Mouse (Mus musculus) liver, embryonic 16.5 days (tissue): ENCODE data around the gene Dcun1d4. TPM values are rescaled to one million over a fixed set of nuclear protein-coding genes. Genes with fewer than 3 reads are reported as not detected.
"Not testable (repeated sequence)": the region's sequence is repeated elsewhere in the genome, so short reads cannot be mapped to it uniquely, and the experiment has no call there.

Experiments
- ATAC-seq: fragments of 200-750 bp; cut with Nextera tagmentation; 2 replicates; pipeline ENCODE4 v1.8.0; 2017; ENCODE audit warnings: low read depth, mild to moderate bottlenecking, moderate number of reproducible peaks, moderate library complexity
- H3K27ac ChIP-seq: fragments of 300-500 bp; sonication (generic); 2 replicates; pipeline ENCODE4 v1.5.1; 2014; ENCODE audit warnings: mild to moderate bottlenecking, low read length
- H3K27me3 ChIP-seq: fragments of 300-500 bp; sonication (generic); 2 replicates; pipeline ENCODE4 v1.6.1; 2014; ENCODE audit warnings: low read depth, low read length, mixed read lengths; ENCODE audit not compliant: control insufficient read depth, insufficient read depth
- H3K36me3 ChIP-seq: fragments of 300-500 bp; sonication (generic); 2 replicates; pipeline ENCODE4 v1.6.1; 2014; ENCODE audit warnings: mild to moderate bottlenecking; ENCODE audit not compliant: control insufficient read depth, insufficient read depth
- H3K4me1 ChIP-seq: fragments of 300-500 bp; sonication (generic); 2 replicates; pipeline ENCODE4 v1.6.1; 2014; ENCODE audit warnings: low read depth, low read length, mixed read lengths; ENCODE audit not compliant: control insufficient read depth
- H3K4me2 ChIP-seq: fragments of 300-500 bp; sonication (generic); 2 replicates; pipeline ENCODE4 v1.6.1; 2014; ENCODE audit warnings: low read depth, low read length, mixed read lengths
- H3K4me3 ChIP-seq: fragments of 300-500 bp; sonication (generic); 2 replicates; pipeline ENCODE4 v1.5.1; 2014; ENCODE audit warnings: low read depth, mild to moderate bottlenecking, low read length
- H3K9ac ChIP-seq: fragments of 300-500 bp; sonication (generic); 2 replicates; pipeline ENCODE4 v1.6.1; 2014; ENCODE audit warnings: low read depth, low read length
- H3K9me3 ChIP-seq: fragments of 300-500 bp; sonication (generic); replicated peaks from 2 replicates; pipeline ENCODE4 v1.6.1; 2016; ENCODE audit warnings: low read length; ENCODE audit not compliant: control insufficient read depth
- WGBS: fragments of 180-500 bp; shearing (Covaris S2); extraction: QIAGEN DNeasy Blood & Tissue Kit; methylation state at CpG from one replicate; pipeline ENCODE4 v1.1.7; 2014; ENCODE audit not compliant: insufficient replicate concordance; 5-methylcytosine and 5-hydroxymethylcytosine counted together
- polyA plus RNA-seq: library from polyadenylated mRNA; unstranded; fragments of >200 nt; fragmentation: Nextera tagmentation; extraction: Ambion mirVana; gene quantifications from 2 replicates; pipeline ENCODE4 v1.2.1, GENCODE M21; 2015

Gene Dcun1d4
- polyA plus RNA-seq, 1 experiment from 2014 or later = 2.5 TPM

- Histone ChIP-seq H3K9me3 (no peaks in the 10 kb centered on the region), H3K4me3 (no peak overlapping the region), H3K4me1 (no peaks in the 10 kb centered on the region), H3K27me3 (no peaks in the 10 kb centered on the region), H3K36me3 (no peaks in the 10 kb centered on the region), H3K9ac (no peak overlapping the region), H3K4me2 (no peak overlapping the region), H3K27ac (no peak overlapping the region)
- ATAC-seq = no peak
- 77% methylated on average over 6 of the region's 6 CpGs for WGBS
Observed at GRCm38 (mm10) chr5:73571395-73572156, 90.8 kb downstream of the Dcun1d4 start.

DNA sequence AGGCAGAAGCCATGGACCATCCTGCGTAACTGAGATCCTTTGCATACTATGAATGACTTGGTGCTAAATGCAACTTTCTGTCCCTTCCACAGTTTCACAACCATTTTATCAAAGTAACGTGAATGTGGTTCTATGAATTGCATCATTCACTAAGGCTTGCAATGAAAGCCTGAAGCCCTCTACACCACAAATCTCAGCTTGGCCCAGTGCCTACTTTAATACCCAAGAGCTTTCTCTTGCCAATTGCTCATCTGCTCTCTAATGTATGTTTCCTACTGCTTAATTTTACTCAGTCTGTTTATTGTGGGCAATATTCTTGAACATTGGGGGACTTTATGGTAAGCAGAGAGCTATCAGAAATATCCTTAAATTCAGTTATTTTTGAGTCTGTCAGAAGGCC lies 92.0 kb downstream of the Dcun1d4 start:
- no peak overlapping the region for H3K4me3 ChIP-seq
- WGBS = 67% methylated on average over 2 of the region's 2 CpGs
- no peaks in the 10 kb centered on the region for H3K36me3 ChIP-seq
- H3K4me1 ChIP-seq = no peaks in the 10 kb centered on the region
- H3K27me3 ChIP-seq = no peaks in the 10 kb centered on the region
- no peak for ATAC-seq
- no peak overlapping the region for H3K27ac ChIP-seq
- no peak overlapping the region for H3K4me2 ChIP-seq
- no peak overlapping the region for H3K9ac ChIP-seq
- H3K9me3 ChIP-seq = no peaks in the 10 kb centered on the region

DNA sequence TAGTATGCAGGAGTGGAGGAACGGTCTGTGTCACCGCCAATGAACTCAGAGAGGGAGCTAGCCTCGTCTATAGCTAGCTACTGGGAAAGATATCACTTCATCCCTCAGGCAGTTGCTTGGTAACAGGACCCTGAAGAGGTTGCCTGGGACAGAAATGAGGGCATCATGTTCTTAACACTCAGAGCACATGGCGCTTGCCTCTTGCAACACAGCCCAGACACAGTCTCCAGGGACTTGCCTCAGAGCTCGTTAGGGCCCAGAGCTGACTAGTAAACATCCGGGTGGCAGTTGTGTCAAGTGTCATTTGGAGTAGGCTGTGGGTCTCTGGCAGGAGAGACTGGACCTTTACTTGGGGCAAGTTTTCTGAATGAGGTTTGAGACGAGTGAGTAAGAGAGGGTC lies 93.0 kb downstream of the Dcun1d4 start:
- no peak for ATAC-seq
- 63% methylated on average over 7 of the region's 7 CpGs for WGBS
- no peak overlapping the region for H3K4me2 ChIP-seq
- H3K4me3 ChIP-seq = no peak overlapping the region
- no peaks in the 10 kb centered on the region for H3K9me3 ChIP-seq
- H3K36me3 ChIP-seq = no peaks in the 10 kb centered on the region
- no peaks in the 10 kb centered on the region for H3K4me1 ChIP-seq
- H3K27ac ChIP-seq = no peak overlapping the region
- H3K9ac ChIP-seq = no peak overlapping the region
- no peaks in the 10 kb centered on the region for H3K27me3 ChIP-seq

GRCm38 (mm10) chr5:73574616-73575015 lies 93.8 kb downstream of the Dcun1d4 start:
- Histone ChIP-seq H3K27me3 (no peaks in the 10 kb centered on the region), H3K9ac (no peak overlapping the region)
- WGBS = 73% methylated on average over 4 of the region's 4 CpGs

DNA sequence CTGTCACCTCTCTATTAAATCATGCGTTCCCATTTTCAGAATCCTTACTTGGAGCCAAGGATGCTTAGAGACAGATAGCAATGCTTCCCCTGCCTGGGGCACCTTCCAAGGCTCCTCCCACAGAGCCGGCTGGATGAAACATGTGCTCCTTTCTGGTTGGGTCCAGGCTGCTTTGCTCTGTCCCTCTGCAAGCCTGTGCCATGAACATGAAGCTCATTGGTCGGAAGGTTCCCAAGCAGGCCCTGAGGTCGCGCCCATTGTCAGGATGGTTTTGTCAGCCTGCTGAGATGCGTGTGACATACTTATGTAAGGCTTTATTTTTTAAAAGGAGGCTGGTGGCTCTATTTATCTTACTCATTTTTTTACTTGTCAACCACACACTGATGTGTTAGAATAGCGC lies 95.9 kb downstream of the Dcun1d4 start:
- ATAC-seq = no peak
- Histone ChIP-seq H3K36me3 (no peaks in the 10 kb centered on the region), H3K27me3 (no peaks in the 10 kb centered on the region), H3K4me3 (no peak overlapping the region), H3K9me3 (no peaks in the 10 kb centered on the region), H3K4me2 (no peak overlapping the region), H3K27ac (no peak overlapping the region), H3K9ac (no peak overlapping the region), H3K4me1 (no peaks in the 10 kb centered on the region)
- 63% methylated on average over 7 of the region's 7 CpGs for WGBS

More at GRCm38 (mm10) chr5:73574616-73575015, 93.8 kb downstream of the Dcun1d4 start:
- H3K9me3 ChIP-seq = no peaks in the 10 kb centered on the region
- no peak for ATAC-seq
- H3K4me3 ChIP-seq = no peak overlapping the region
- no peak overlapping the region for H3K4me2 ChIP-seq
- H3K4me1 ChIP-seq = no peaks in the 10 kb centered on the region
- no peak overlapping the region for H3K27ac ChIP-seq
- H3K36me3 ChIP-seq = no peaks in the 10 kb centered on the region

- no peaks in the 10 kb centered on the region for H3K4me1 ChIP-seq
- H3K9ac ChIP-seq = no peak overlapping the region
- no peak overlapping the region for H3K4me3 ChIP-seq
- no peaks in the 10 kb centered on the region for H3K27me3 ChIP-seq
- H3K36me3 ChIP-seq = no peaks in the 10 kb centered on the region
- H3K27ac ChIP-seq = no peak overlapping the region
- no peak for ATAC-seq
- no peak overlapping the region for H3K4me2 ChIP-seq
- H3K9me3 ChIP-seq = no peaks in the 10 kb centered on the region
- WGBS = 57% methylated on average over 3 of the region's 3 CpGs
Observed at GRCm38 (mm10) chr5:73578131-73578530, 97.3 kb downstream of the Dcun1d4 start.

- not testable (repeated sequence) for ATAC-seq
Observed at GRCm38 (mm10) chr5:73584011-73584410, 103.2 kb downstream of the Dcun1d4 start.

DNA sequence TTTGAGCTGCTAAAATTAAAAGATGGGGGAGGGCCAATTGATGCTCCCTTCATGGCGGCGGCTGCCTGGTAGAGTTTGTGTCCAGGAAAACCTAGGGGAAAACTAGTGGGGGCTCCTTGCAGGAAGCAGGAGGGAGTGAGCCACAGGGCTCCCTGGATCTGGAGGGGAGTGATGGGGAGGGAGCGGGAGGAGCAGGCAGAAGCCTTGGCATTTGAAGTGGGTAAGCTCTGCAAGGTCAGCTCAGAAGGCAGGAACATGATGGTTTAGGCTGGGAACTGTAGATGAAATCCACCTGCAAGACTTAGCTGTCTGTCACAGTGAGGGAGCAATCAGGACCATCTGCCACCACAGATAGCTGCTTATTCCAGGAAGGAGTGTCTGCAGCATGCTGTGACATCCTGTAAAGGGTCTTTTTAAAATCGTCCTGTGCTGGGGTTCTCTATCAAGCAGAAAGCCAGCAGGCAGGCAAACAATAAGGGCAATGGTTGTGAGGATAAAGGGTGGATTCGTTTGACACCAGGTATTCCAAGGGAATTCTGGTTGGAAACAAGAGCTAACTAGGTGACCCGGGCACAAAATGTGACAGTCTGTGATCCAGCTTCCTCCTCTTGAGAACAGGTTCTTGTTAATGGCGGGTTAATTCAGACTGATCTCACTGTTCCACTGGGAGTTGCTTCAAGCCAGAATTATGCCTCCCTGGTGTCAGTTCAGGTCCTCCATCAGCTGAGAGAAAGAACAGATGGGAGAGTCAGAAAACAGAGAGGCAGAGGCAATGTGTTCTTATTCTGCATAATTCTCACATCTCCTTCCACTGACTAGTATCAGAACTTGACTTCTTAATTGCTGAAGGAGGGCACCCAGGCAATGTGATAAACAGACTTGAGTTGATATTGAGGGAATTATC lies 104.7 kb downstream of the Dcun1d4 start:
- Histone ChIP-seq H3K4me1 (no peaks in the 10 kb centered on the region), H3K9me3 (no peaks in the 10 kb centered on the region)
- WGBS = 38% methylated on average over 7 of the region's 7 CpGs

More at GRCm38 (mm10) chr5:73584011-73584410, 103.2 kb downstream of the Dcun1d4 start:
- not testable (repeated sequence) for H3K36me3 ChIP-seq, H3K9me3 ChIP-seq, H3K27ac ChIP-seq, H3K4me2 ChIP-seq, H3K9ac ChIP-seq, H3K4me3 ChIP-seq, H3K27me3 ChIP-seq, H3K4me1 ChIP-seq
- WGBS = 54% methylated on average over 6 of the region's 6 CpGs

GRCm38 (mm10) chr5:73586597-73586996 lies 105.8 kb downstream of the Dcun1d4 start:
- Histone ChIP-seq H3K9me3 (no peaks in the 10 kb centered on the region), H3K27me3 (no peaks in the 10 kb centered on the region), H3K4me2 (no peak overlapping the region), H3K36me3 (no peaks in the 10 kb centered on the region), H3K27ac (no peak overlapping the region), H3K4me3 (no peak overlapping the region), H3K4me1 (no peaks in the 10 kb centered on the region), H3K9ac (no peak overlapping the region)
- no peak for ATAC-seq
- WGBS = 58% methylated on average over 4 of the region's 4 CpGs

More for the DNA sequence above, 104.7 kb downstream of the Dcun1d4 start:
- Histone ChIP-seq H3K27me3 (no peaks in the 10 kb centered on the region), H3K27ac (no peak overlapping the region), H3K4me2 (no peak overlapping the region), H3K4me3 (no peak overlapping the region), H3K9ac (no peak overlapping the region), H3K36me3 (no peaks in the 10 kb centered on the region)
- ATAC-seq = no peak
